Mouse (Mus musculus) testis, adult 2 months (tissue): ENCODE data around the gene Arl1.

Experiments used
- CTCF ChIP-seq: fragments of 200-500 bp; IDR thresholded peaks from 2 replicates; pipeline ENCODE4 v1.5.1; 2012; ENCODE audit warnings: low read depth, mild to moderate bottlenecking, inconsistent platforms, low read length, moderate library complexity; ENCODE audit not compliant: control insufficient read depth, insufficient read depth, insufficient replicate concordance
- POLR2A ChIP-seq: fragments of 200-500 bp; IDR thresholded peaks from 2 replicates; pipeline ENCODE4 v1.6.1; 2012; ENCODE audit warnings: low read depth, mild to moderate bottlenecking, inconsistent platforms, low read length, moderate library complexity; ENCODE audit not compliant: control insufficient read depth

- TF ChIP-seq POLR2A = no peak
- TF ChIP-seq CTCF = no peak
These were observed 34.9 kb downstream of the Arl1 start for GRCm38 (mm10) chr10:88765431-88766142.
